Mouse (Mus musculus) limb, embryonic 10.5 days (tissue): ENCODE data around the gene Zfp536. TPM values are rescaled to one million over a fixed set of nuclear protein-coding genes. Genes with fewer than 3 reads are reported as not detected.

Experiments
- DNase-seq: peaks from one replicate; pipeline ENCODE4 v3.0.0-alpha.2; 2017; ENCODE audit warnings: low spot score
- H3K27ac ChIP-seq: fragments of 300-500 bp; sonication (generic); 2 replicates; pipeline ENCODE4 v1.5.1; 2016; ENCODE audit warnings: mild to moderate bottlenecking
- H3K27me3 ChIP-seq: fragments of 300-500 bp; sonication (generic); 2 replicates; pipeline ENCODE4 v1.6.1; 2016; ENCODE audit warnings: low read depth, mild to moderate bottlenecking; ENCODE audit not compliant: poor library complexity, severe bottlenecking
- H3K36me3 ChIP-seq: fragments of 300-500 bp; sonication (generic); 2 replicates; pipeline ENCODE4 v1.6.1; 2016; ENCODE audit warnings: mild to moderate bottlenecking, moderate library complexity
- H3K4me1 ChIP-seq: fragments of 300-500 bp; sonication (generic); 2 replicates; pipeline ENCODE4 v1.6.1; 2016
- H3K4me3 ChIP-seq: fragments of 300-500 bp; sonication (generic); 2 replicates; pipeline ENCODE4 v1.5.1; 2016; ENCODE audit warnings: mild to moderate bottlenecking, moderate library complexity
- H3K9me3 ChIP-seq: fragments of 300-500 bp; sonication (generic); replicated peaks from 2 replicates; pipeline ENCODE4 v1.6.1; 2016; ENCODE audit warnings: mild to moderate bottlenecking
- WGBS: fragments of 180-500 bp; shearing (Covaris S2); methylation state at CpG from one replicate; pipeline ENCODE4 v1.1.7; 2016; 5-methylcytosine and 5-hydroxymethylcytosine counted together
- polyA plus RNA-seq: library from polyadenylated mRNA; unstranded; fragments of >200 nt; fragmentation: Nextera tagmentation; extraction: Ambion mirVana; gene quantifications from 2 replicates; pipeline ENCODE4 v1.2.1, GENCODE M21; 2016

Gene Zfp536
- polyA plus RNA-seq, 1 experiment from 2014 or later: 1.8 TPM

- Histone ChIP-seq H3K4me3 (no peak overlapping the region), H3K9me3 (no peaks in the 10 kb centered on the region), H3K36me3 (no peaks in the 10 kb centered on the region), H3K27ac (no peak overlapping the region), H3K4me1 (peaks cover 4% of the 10 kb centered on the region; the same call in 1 of the 2 replicates), H3K27me3 (peaks cover 86% of the 10 kb centered on the region)
- DNase-seq: no peak
- WGBS: 59% methylated on average over 4 of the region's 4 CpGs
These were observed 37.1 kb downstream of the Zfp536 start for GRCm38 (mm10) chr7:37736413-37736720.

GRCm38 (mm10) chr7:37735707-37736412 is 37.6 kb downstream of the Zfp536 start:
- 39% methylated on average over 7 of the region's 7 CpGs for WGBS
- no peak overlapping the region for H3K4me3 ChIP-seq
- peaks cover 4% of the 10 kb centered on the region; the same call in 1 of the 2 replicates for H3K4me1 ChIP-seq
- H3K36me3 ChIP-seq: no peaks in the 10 kb centered on the region
- no peak for DNase-seq
- no peaks in the 10 kb centered on the region for H3K9me3 ChIP-seq
- H3K27ac ChIP-seq: no peak overlapping the region
- H3K27me3 ChIP-seq: peaks cover 81% of the 10 kb centered on the region

DNA sequence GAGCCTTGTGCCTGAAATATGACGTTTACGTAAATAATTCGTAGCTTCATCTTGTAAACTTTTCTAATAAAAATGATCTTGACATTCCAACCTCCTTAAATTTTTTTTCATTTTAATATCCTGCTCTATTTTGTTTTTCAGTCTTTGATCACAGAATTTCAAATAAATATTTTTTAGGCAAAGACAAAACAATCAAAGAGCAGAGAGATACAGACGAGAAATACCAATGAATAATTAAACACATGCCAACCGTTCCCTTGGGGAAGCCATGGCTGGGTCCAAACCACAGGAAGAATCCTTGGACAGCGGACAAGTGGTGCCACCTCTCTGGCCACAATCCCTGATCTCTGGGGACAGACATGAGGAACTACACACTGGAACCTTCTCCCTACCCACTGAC is 38.3 kb downstream of the Zfp536 start:
- 86% methylated on average over 6 of the region's 6 CpGs for WGBS
- DNase-seq: no peak
- H3K4me1 ChIP-seq: peaks cover 4% of the 10 kb centered on the region; the same call in 1 of the 2 replicates

GRCm38 (mm10) chr7:37734576-37734975 is 38.9 kb downstream of the Zfp536 start:
- Histone ChIP-seq H3K4me3 (no peak overlapping the region), H3K27me3 (peaks cover 76% of the 10 kb centered on the region), H3K36me3 (no peaks in the 10 kb centered on the region), H3K4me1 (peaks cover 4% of the 10 kb centered on the region; the same call in 1 of the 2 replicates), H3K9me3 (no peaks in the 10 kb centered on the region), H3K27ac (no peak overlapping the region)
- WGBS: 84% methylated on average over 6 of the region's 6 CpGs
- DNase-seq: no peak

More for the DNA sequence above, 38.3 kb downstream of the Zfp536 start:
- Histone ChIP-seq H3K27me3 (peaks cover 75% of the 10 kb centered on the region), H3K4me3 (no peak overlapping the region), H3K9me3 (no peaks in the 10 kb centered on the region), H3K27ac (no peak overlapping the region), H3K36me3 (no peaks in the 10 kb centered on the region)

DNA sequence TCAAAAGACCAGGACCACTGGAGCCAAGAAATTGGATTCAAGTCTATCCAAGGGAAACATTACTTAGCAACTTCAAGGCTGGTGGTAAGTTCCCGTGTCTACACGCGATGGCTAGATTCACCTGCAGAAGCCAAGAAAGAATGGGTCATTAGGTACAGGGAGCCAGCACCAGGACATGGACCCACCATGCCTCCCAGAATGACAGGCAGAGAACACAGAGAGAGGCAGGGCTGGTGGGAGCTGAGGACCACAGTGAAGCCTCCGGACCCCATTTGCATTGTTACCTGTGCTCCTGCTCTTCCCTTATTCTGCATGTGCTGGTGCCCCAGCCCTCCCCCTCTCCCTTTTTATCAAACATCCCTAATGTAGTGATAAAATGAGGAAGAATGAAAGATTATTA is 39.4 kb downstream of the Zfp536 start:
- H3K36me3 ChIP-seq: no peaks in the 10 kb centered on the region
- H3K4me3 ChIP-seq: no peak overlapping the region
- no peaks in the 10 kb centered on the region for H3K9me3 ChIP-seq
- DNase-seq: no peak
- peaks cover 75% of the 10 kb centered on the region for H3K27me3 ChIP-seq
- WGBS: 94% methylated on average over 4 of the region's 4 CpGs
- peaks cover 4% of the 10 kb centered on the region; the same call in 1 of the 2 replicates for H3K4me1 ChIP-seq
- no peak overlapping the region for H3K27ac ChIP-seq

DNA sequence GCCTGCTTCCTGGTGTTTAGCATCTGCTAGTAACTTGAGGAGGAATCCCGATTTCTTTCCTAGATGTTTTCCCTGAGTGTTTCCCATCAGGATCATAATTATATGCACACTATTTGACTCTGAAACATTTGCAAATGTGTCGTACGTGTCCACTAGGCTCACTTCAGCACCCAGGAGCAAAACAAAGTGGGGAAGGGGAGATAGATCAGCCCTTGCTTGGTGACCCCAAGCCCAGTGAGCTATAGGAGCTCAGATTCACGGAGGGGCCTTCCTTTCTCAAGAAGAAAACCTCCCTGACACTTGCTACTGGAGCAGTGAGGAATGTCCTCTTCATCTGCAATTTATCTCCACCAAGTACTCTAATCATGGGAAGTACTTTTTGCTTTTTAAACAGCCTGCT is 40.7 kb downstream of the Zfp536 start:
- Histone ChIP-seq H3K9me3 (no peaks in the 10 kb centered on the region), H3K4me3 (no peak overlapping the region), H3K27ac (no peak overlapping the region), H3K27me3 (peaks cover 75% of the 10 kb centered on the region), H3K36me3 (no peaks in the 10 kb centered on the region), H3K4me1 (peaks cover 4% of the 10 kb centered on the region; the same call in 1 of the 2 replicates)
- no peak for DNase-seq
- WGBS: 81% methylated on average over 4 of the region's 4 CpGs

DNA sequence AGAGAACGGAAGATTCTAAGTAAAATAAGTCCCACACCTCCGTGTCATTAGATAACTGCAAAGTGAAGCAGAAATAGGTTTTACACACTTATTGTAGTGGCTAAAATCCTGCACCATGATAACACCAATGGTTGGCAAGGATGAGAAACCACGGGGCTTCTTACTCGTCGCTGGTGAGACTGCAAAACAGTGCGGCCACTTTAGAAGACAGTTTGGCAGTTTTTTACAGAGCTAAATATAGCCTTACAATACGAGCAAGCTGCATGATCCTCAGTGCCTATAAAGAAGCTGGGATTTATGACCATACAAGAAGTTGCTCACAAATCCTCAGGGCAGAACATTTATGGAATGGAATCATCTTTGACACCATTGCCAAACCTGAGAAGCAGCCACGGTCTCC is 45.7 kb downstream of the Zfp536 start:
- H3K4me3 ChIP-seq: no peak overlapping the region
- no peaks in the 10 kb centered on the region for H3K36me3 ChIP-seq
- H3K27ac ChIP-seq: no peak overlapping the region
- 87% methylated on average over 8 of the region's 8 CpGs for WGBS
- DNase-seq: no peak
- H3K9me3 ChIP-seq: no peaks in the 10 kb centered on the region
- peaks cover 6% of the 10 kb centered on the region; the same call in 1 of the 2 replicates for H3K4me1 ChIP-seq
- H3K27me3 ChIP-seq: peaks cover 34% of the 10 kb centered on the region

DNA sequence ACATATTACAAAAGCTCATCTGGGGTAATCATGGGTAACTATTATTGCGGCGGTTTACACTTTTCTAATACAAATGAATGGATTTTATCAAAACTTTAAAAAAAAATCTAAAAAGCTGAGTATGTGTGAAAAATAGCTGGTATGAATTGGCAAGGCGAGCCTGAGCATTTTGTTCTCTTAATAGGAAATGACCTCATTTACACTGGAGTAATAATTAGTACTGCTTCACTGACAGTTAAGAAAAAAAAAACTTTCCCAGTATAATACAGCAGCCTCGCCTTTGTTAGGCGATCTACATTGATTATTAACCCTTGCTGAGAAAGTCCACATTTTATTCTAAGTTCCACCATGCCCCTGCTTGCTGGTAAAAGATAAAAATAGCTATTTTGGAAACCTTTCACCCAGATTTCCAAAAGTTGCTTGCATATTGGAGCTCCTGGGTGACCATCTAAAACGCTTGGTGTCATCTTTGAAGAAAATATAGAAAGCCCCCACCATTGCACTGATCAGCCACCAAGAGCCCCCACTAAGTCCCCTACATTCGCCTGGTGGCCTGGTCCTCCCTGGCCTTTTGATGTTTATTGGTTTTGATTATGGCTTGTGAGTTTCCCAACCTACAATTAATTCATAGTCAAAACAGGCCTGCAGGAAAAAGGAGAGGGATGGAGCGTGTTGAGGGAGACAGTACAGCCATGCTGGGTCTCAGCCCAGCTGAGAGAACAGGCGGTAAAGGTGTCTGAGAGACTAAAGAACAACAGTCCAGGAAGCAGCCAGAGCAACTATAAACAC is 49.2 kb downstream of the Zfp536 start:
- peaks cover 6% of the 10 kb centered on the region; the same call in 1 of the 2 replicates for H3K4me1 ChIP-seq
- whole genome bisulfite sequencing: 83% methylated on average over 9 of the region's 9 CpGs
- no peaks in the 10 kb centered on the region for H3K36me3 ChIP-seq
- H3K27ac ChIP-seq: no peak overlapping the region
- H3K9me3 ChIP-seq: no peaks in the 10 kb centered on the region
- H3K27me3 ChIP-seq: peaks cover 14% of the 10 kb centered on the region
- H3K4me3 ChIP-seq: no peak overlapping the region
- DNase-seq: no peak

DNA sequence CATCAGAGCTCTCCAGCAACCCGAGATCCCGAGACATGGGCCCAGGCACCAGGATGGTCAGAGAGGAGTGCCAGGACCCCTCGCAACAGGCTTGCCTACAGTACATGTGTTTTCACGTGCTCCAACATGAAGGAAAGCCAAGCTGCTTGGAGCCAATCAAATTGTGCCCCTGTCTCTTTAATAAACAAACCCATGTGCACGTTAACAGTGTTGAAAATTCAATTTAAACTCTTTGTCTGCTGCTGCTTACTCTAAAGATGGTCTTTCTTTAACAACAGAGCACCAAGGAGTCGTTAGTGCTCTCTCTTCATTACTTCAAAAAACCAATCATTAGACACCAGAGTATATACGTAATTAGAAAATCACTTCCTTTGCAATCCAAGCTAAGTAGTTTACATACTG is 50.2 kb downstream of the Zfp536 start:
- Histone ChIP-seq H3K27ac (no peak overlapping the region), H3K9me3 (no peaks in the 10 kb centered on the region), H3K4me1 (peaks cover 12% of the 10 kb centered on the region; the same call in 1 of the 2 replicates), H3K27me3 (peaks cover 15% of the 10 kb centered on the region; the same call in 1 of the 2 replicates), H3K36me3 (no peaks in the 10 kb centered on the region), H3K4me3 (no peak overlapping the region)
- DNase-seq: no peak
- 74% methylated on average over 7 of the region's 7 CpGs for WGBS

GRCm38 (mm10) chr7:37721676-37722075 is 51.8 kb downstream of the Zfp536 start:
- WGBS: 87% methylated on average over 4 of the region's 4 CpGs
- DNase-seq: no peak
- Histone ChIP-seq H3K4me1 (peaks cover 12% of the 10 kb centered on the region; the same call in 1 of the 2 replicates), H3K9me3 (no peaks in the 10 kb centered on the region), H3K36me3 (no peaks in the 10 kb centered on the region), H3K27ac (no peak overlapping the region), H3K27me3 (peaks cover 24% of the 10 kb centered on the region), H3K4me3 (no peak overlapping the region)

DNA sequence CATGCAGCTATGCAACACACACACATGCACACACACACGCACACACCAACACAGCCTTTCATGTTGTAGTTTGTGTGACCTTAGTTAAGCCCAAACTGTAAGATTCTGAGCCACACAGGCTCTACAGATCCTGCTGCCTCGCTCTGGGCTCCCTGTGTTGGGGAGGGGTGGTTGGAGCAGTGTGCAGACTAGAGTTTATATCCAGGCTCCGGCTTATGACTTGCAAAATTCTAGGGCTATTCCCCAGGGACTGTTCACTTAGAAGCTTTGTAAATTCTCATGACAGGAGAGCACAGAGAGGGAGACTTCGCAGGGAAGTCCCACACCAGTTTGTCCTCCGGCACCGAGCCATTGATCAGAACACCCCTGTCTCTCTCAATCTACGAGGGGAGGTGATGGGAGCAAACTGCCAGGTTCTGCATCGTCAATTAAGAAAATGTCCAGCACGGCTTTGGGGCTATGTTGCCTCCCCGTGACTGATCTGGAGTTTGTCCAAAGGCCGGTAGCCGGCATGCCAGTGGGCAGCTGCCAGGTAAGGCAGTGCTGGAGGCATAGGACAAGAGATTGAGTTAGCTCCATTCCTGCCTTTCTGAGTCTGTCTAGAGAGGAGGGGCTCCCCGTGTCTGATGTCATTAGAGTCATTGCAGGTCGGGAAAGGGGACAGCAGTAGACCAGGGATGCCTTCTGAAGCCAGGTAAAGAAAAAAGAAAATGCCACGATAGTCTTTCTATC is 54.6 kb downstream of the Zfp536 start:
- Histone ChIP-seq H3K36me3 (no peaks in the 10 kb centered on the region), H3K9me3 (no peaks in the 10 kb centered on the region), H3K27ac (no peak overlapping the region), H3K27me3 (peaks cover 26% of the 10 kb centered on the region), H3K4me1 (0 out of 2 replicates have a peak, but pooled peaks cover 9% of the 10 kb centered on the region), H3K4me3 (no peak overlapping the region)
- no peak for DNase-seq
- 71% methylated on average over 15 of the region's 15 CpGs for WGBS

- Histone ChIP-seq H3K4me1 (0 out of 2 replicates have a peak, but pooled peaks cover 6% of the 10 kb centered on the region), H3K27ac (no peak overlapping the region), H3K36me3 (no peaks in the 10 kb centered on the region), H3K4me3 (no peak overlapping the region), H3K27me3 (peaks cover 26% of the 10 kb centered on the region), H3K9me3 (no peaks in the 10 kb centered on the region)
- WGBS: 84% methylated on average over 7 of the region's 7 CpGs
- no peak for DNase-seq
These were observed 56.4 kb downstream of the Zfp536 start for GRCm38 (mm10) chr7:37717071-37717470.
